Mouse (Mus musculus): Measurements from ENCODE around the gene Cryga. TPM values are rescaled to one million over a fixed set of nuclear protein-coding genes. Genes with fewer than 3 reads are reported as not detected.

Gene Cryga
- 2.0 and 2.2 TPM in 2 replicates for polyA plus RNA-seq (2021; fragmentation: Nextera tagmentation)
- long read RNA-seq, experiment 1, partial matches to known transcripts = 0 of 1 reads
- long read RNA-seq, experiment 1, other reads (novel, unspliced or antisense) = 0 of 1 reads
- long read RNA-seq, experiment 2 = 0 reads

GRCm38 (mm10) chr1:65103273-65103672, at the start of gene Cryga:
TSS of gene Cryga (minus strand) at chr1:65103373.

GRCm38 (mm10) chr1:65122574-65123372, 19.6 kb upstream of the Cryga start, which contains the start of gene D630023F18Rik:
TSS of gene D630023F18Rik (minus strand) at chr1:65123214.

GRCm38 (mm10) chr1:65119438-65119837, 16.3 kb upstream of the Cryga start, which contains the start of gene Gm28845:
TSS of gene Gm28845 (minus strand) at chr1:65119558.

GRCm38 (mm10) chr1:65082188-65082587, 21.0 kb downstream of the Cryga start, which contains the start of gene Crygb:
TSS of gene Crygb (minus strand) at chr1:65082288.

GRCm38 (mm10) chr1:65073589-65073988, 29.6 kb downstream of the Cryga start, which contains the start of gene Crygc:
TSS of gene Crygc (minus strand) at chr1:65073689.

GRCm38 (mm10) chr1:65063352-65063751, 39.8 kb downstream of the Cryga start, which contains the start of gene Crygd:
TSS of gene Crygd (minus strand) at chr1:65063452.

GRCm38 (mm10) chr1:65050952-65051351, 52.2 kb downstream of the Cryga start, which contains the start of gene Cryge:
TSS of gene Cryge (minus strand) at chr1:65051149.

Other genes starting within 250 kb of the Cryga start
- gene Plekhm3, start 146.5 kb downstream of the Cryga start, polyA plus RNA-seq (2021; fragmentation: Nextera tagmentation) = 9.4 and 10.4 TPM in 2 replicates
- not detected in 2 replicates for gene Akr1cl, start 70.6 kb downstream of the Cryga start, polyA plus RNA-seq (2021; fragmentation: Nextera tagmentation)
- not detected in 2 replicates for gene Cryge, start 52.2 kb downstream of the Cryga start, polyA plus RNA-seq (2021; fragmentation: Nextera tagmentation)
- gene Crygd, start 39.9 kb downstream of the Cryga start, polyA plus RNA-seq (2021; fragmentation: Nextera tagmentation) = not detected in 2 replicates
- gene Crygc, start 29.7 kb downstream of the Cryga start, polyA plus RNA-seq (2021; fragmentation: Nextera tagmentation) = not detected in 2 replicates
- not detected in 2 replicates for gene Crygb, start 21.1 kb downstream of the Cryga start, polyA plus RNA-seq (2021; fragmentation: Nextera tagmentation)
- gene Gm28845, start 16.2 kb upstream of the Cryga start, polyA plus RNA-seq (2021; fragmentation: Nextera tagmentation) = 0.55 and 1.4 TPM in 2 replicates
- gene D630023F18Rik, start 19.8 kb upstream of the Cryga start, polyA plus RNA-seq (2021; fragmentation: Nextera tagmentation) = 14.6 and 18.2 TPM in 2 replicates
- gene Idh1, start 83.1 kb upstream of the Cryga start, polyA plus RNA-seq (2021; fragmentation: Nextera tagmentation) = 42.1 and 44.6 TPM in 2 replicates
- 3.7 and 4.0 TPM in 2 replicates for gene Pikfyve, start 83.3 kb upstream of the Cryga start, polyA plus RNA-seq (2021; fragmentation: Nextera tagmentation)
- gene Pth2r, start 178.7 kb upstream of the Cryga start, polyA plus RNA-seq (2021; fragmentation: Nextera tagmentation) = 0.36 and 0.44 TPM in 2 replicates